Mouse (Mus musculus): ENCODE measurements around the gene Sp7. TPM values are rescaled to one million over a fixed set of nuclear protein-coding genes. Genes with fewer than 3 reads are reported as not detected.

The Sp7 gene
- polyA plus RNA-seq, 1 experiment = 4.1 TPM

DNA sequence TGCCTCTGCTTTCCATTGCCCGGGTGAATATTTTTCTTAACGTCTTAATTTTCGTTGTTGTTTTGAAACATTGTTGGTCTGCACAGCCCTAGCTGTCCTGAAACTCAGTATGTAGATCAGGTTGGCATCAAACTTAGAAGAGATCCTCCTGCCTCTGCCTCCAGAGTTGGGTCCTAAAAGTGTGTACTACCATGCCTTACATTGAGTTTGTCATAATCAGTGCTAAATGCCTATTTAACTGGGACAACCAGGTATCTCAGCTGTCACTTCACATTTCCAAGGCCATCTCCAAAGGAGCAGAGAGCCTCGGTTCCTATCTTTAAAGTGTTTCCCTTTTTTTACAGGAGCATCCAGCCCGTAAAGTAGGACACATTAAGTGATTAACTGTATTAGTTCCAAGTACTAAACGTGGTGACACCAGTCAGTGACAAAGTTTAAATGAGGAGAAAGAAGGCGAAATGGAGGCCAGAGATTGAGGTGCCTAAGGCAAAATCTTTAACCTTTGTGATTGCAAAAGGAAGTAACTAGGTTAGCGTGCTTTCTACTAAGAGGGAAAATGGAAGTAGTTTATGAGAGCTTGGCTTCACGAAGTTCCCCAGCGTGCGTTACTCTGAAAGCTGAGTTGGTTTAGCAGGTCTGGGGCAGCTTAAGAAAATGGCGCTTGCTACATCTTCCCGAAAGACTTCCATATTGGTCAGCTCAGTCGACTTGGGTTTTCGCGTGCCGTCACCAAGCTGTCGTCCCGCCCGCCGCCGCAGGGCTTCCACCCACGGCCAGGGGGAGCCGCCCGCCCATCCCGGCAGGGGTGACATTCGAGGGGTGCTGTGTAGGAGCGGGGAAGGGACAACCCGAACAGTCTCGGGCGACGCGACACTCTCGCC is 37.9 kb upstream of the Sp7 start:
- DNase-seq (ENCODE audit: low read depth) = no peak
- TF ChIP-seq CTCF (IDR thresholded peaks at IDR 0.05; ENCODE audit: borderline replicate concordance, extremely low read depth, insufficient read depth, insufficient read length) (peak; percentile 45; the same call in 1 of the 2 replicates), POLR2A (IDR thresholded peaks at IDR 0.05; ENCODE audit: borderline replicate concordance, extremely low read depth, insufficient read depth, insufficient read length, poor library complexity, severe bottlenecking) (no peak)

DNA sequence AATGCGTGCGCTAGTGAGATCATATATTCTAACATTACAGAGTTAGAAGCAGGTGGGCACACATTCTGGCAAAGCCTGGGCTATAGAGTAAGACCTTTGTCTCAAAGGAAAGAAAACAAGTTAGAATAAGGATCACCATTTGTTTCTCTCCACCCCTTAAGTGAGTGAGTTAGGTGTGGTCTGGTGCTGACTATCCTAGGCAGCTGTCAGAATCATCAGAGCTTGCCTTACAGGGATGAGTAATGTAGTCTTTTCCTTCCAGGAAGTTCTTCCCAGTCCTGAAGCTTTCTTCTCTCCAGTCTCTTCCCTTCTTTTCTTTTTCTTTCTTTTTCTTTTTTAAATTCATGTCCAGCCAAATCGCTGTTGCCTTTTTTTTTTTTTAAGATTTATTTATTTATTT is 35.2 kb upstream of the Sp7 start:
- TF ChIP-seq POLR2A (IDR thresholded peaks at IDR 0.05; ENCODE audit: borderline replicate concordance, extremely low read depth, insufficient read depth, insufficient read length, poor library complexity, severe bottlenecking) = no peak
- no peak for TF ChIP-seq CTCF (IDR thresholded peaks at IDR 0.05; ENCODE audit: borderline replicate concordance, extremely low read depth, insufficient read depth, insufficient read length)
- no peak for DNase-seq (ENCODE audit: low read depth)

DNA sequence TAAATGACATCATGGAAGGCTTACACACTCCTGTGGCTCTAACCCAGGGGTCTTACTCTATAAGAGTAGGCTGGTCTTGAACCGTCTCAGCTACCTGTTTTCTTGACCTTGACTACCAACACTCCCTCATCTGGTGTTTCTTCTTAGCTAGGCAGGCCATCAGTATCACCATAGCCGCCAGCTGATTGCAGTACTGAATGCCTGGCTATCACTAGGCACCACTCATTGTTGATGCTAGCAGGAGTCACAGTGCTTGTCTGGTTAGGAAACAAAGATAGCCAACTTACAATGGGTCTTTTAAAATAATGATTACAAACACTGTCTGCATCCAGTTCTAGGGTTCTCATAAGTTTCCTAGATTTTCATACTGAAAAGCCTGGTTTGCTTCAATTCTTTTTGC is 34.3 kb upstream of the Sp7 start:
- no peak for TF ChIP-seq POLR2A (IDR thresholded peaks at IDR 0.05; ENCODE audit: borderline replicate concordance, extremely low read depth, insufficient read depth, insufficient read length, poor library complexity, severe bottlenecking)
- TF ChIP-seq CTCF (IDR thresholded peaks at IDR 0.05; ENCODE audit: borderline replicate concordance, extremely low read depth, insufficient read depth, insufficient read length) = no peak
- no peak for DNase-seq (ENCODE audit: low read depth)

DNA sequence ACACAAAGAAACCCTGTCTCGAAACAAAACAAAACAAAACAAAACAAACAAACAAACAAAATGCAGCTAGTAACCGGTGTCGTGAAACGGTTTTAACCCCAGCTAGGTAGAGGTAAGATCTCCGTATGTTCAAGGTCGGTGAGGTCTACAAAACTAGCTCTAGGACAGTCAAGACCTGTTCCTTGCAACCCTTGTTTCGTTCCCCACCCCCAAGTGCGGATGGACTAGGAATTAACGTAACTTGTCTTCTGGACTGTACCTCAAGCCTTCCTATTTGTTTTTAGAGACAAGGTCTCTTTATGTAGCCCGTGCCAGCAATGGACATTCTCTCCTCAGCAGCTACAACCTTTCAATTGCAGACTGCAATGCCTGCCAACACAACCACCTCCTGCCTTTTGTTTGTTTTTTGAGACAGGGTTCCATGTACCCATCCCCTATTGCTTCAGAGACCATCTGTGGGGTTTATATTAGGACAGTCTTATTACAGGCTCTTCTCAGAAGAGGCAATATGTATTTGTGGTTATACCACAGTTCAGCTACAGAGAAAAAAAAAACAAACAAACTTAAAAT is 33.6 kb upstream of the Sp7 start:
- DNase-seq (ENCODE audit: low read depth) = no peak

DNA sequence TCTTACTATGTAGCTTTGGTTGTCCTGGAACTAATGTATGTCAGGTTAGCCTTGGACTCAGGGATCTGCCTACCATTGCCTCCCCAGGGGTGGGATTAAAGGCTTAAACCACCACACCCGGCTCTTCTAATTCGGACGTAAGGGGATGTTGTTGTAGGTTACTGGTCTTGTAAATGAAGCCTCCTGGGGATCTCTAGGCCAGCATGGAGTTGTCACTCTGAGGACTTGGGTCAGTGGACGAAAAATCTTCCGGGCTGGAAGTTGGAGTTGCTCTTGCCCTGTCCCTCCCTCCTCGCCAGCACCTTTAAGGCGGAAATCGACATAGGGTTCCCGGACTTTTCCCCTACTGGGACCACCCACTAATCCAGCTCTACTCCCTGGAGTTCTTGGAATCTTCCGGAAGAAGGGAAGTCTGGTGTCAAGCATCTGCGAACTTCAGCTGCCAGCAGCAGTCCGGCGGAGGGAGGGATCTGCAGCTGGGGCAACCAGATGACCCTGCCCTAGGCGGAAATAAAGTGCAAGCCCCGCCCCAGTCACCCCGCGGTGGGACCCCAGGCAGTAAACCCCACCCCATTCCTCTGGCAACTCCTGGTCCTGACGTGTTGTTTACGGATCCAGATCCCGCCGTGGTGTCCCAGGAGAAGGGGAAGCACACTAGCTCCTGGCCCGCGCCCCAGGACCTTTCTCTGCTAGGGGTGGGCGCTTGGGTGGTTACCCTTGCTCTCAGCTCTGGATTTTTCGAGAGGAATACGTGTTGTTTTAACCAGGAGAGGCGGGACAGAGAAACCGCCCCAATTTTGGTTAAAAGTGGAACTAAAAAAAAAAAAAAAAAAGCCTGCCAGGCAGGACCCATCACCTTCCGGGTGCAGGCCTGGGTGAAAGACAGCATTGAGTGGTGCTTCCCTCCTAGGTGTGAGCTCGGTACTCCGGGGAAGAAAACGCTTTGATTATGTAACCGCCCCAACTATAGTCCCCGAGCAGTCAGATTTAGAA is 32.5 kb upstream of the Sp7 start:
- no peak for TF ChIP-seq CTCF (IDR thresholded peaks at IDR 0.05; ENCODE audit: borderline replicate concordance, extremely low read depth, insufficient read depth, insufficient read length)
- TF ChIP-seq POLR2A (IDR thresholded peaks at IDR 0.05; ENCODE audit: borderline replicate concordance, extremely low read depth, insufficient read depth, insufficient read length, poor library complexity, severe bottlenecking) = no peak

More for the DNA sequence above, 33.6 kb upstream of the Sp7 start:
- TF ChIP-seq CTCF (IDR thresholded peaks at IDR 0.05; ENCODE audit: borderline replicate concordance, extremely low read depth, insufficient read depth, insufficient read length) (no peak), POLR2A (IDR thresholded peaks at IDR 0.05; ENCODE audit: borderline replicate concordance, extremely low read depth, insufficient read depth, insufficient read length, poor library complexity, severe bottlenecking) (no peak)

DNA sequence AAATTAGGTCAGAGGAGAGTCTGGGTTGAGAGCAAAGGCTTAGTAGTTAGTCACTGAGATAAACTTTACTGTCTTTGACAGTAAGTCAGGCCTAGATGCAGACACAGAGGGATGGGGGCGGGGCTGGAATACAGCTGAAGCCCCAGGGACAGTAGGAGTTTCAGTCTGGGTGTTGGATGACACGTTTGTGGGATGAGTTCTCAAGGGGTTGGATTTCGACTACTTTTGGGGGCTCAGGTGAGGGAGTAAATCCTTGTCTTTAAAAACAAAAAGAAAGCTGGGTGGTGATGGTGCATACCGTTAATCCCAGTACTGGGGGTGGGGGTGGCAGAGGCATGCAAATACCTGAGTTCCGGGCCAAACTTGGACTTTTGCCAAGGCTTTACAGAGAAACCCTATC is 31.6 kb upstream of the Sp7 start:
- no peak for DNase-seq (ENCODE audit: low read depth)
- TF ChIP-seq POLR2A (IDR thresholded peaks at IDR 0.05; ENCODE audit: borderline replicate concordance, extremely low read depth, insufficient read depth, insufficient read length, poor library complexity, severe bottlenecking) (no peak), CTCF (IDR thresholded peaks at IDR 0.05; ENCODE audit: borderline replicate concordance, extremely low read depth, insufficient read depth, insufficient read length) (no peak)

More for the DNA sequence above, 32.5 kb upstream of the Sp7 start:
- peak; percentile 73 for DNase-seq (ENCODE audit: low read depth)

DNA sequence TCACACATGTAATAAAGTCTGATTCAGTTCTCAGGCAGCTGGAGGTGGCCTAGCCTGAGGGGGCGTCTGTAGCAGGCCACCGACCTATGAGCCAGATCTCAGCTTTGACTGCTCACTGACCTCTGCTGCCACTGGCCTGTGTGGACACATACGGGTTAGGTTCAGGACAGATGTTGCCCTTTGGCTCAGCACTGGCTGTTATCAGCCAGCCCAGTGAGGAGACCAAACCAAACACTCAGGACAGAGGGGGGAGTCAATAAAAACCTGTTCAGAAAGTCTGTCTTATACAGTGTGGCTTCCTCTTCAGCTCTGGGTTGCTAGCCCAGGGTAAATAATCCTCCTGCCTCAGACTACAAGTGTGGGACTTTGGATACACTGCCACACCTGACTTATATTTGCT is 28.1 kb upstream of the Sp7 start:
- DNase-seq (ENCODE audit: low read depth) = no peak
- TF ChIP-seq POLR2A (IDR thresholded peaks at IDR 0.05; ENCODE audit: borderline replicate concordance, extremely low read depth, insufficient read depth, insufficient read length, poor library complexity, severe bottlenecking) (no peak), CTCF (IDR thresholded peaks at IDR 0.05; ENCODE audit: borderline replicate concordance, extremely low read depth, insufficient read depth, insufficient read length) (no peak)

DNA sequence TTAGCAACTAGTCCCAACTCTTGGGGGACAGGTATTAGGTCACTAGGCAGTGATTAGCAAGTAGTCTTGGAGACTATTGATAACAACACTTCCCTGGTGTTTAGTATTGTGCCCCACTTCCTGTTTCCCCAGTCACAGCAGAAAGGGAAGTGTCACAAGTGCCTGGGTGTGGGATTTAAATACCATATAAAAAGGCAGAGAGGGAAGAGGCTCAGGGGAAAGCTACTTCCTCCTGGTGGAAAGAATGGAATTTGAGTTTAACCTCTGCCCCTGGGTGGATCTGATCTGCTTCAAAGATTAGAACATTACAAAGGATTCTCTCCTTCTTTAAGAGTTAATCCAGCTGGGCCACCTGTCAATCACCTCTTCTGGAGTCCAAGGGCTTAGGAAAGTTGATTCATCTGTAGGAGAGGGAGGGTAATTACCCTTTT is 26.6 kb upstream of the Sp7 start:
- TF ChIP-seq POLR2A (IDR thresholded peaks at IDR 0.05; ENCODE audit: borderline replicate concordance, extremely low read depth, insufficient read depth, insufficient read length, poor library complexity, severe bottlenecking) (no peak), CTCF (IDR thresholded peaks at IDR 0.05; ENCODE audit: borderline replicate concordance, extremely low read depth, insufficient read depth, insufficient read length) (no peak)
- DNase-seq (ENCODE audit: low read depth) = peak; percentile 14

DNA sequence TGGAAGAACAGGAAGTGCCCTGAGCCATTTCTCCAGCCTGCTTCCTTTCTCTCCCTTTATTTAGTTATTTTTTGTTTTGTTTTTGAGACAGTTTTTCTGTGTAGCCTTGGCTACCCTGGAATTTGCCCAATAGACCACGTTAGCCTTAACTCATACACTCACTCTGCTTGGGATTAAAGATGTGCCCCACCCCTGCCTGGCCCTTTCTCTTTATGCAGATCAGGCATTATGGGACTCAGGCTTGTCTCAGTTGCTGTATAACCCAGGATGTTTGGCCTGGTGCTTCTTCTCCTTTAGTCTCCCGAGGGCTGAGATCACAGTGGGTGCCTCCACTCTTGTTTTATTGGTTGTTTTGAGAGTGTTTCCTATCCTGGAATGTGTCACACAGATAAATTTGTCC is 25.5 kb upstream of the Sp7 start:
- DNase-seq (ENCODE audit: low read depth) = no peak
- TF ChIP-seq CTCF (IDR thresholded peaks at IDR 0.05; ENCODE audit: borderline replicate concordance, extremely low read depth, insufficient read depth, insufficient read length) (no peak), POLR2A (IDR thresholded peaks at IDR 0.05; ENCODE audit: borderline replicate concordance, extremely low read depth, insufficient read depth, insufficient read length, poor library complexity, severe bottlenecking) (no peak)

DNA sequence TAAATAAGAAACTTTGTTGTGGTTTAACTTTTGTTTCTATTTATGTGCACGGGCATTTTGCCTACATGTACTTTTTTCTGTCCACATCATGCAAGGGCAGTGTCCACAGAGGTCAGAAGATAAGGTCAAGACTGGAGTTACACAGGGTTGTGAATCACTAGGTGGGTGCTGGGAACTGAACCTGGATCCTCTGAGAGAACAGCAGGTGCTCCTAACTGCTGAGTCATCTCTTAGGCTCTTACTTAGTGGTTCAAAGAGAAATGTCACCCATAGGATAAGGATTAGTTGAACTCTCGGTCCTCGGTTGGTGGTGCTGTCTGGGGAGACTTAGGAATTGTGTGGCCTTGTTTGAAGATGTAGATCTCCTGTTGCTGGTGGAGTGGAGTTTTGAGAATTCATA is 22.0 kb upstream of the Sp7 start:
- DNase-seq (ENCODE audit: low read depth) = no peak
- TF ChIP-seq CTCF (IDR thresholded peaks at IDR 0.05; ENCODE audit: borderline replicate concordance, extremely low read depth, insufficient read depth, insufficient read length) (no peak), POLR2A (IDR thresholded peaks at IDR 0.05; ENCODE audit: borderline replicate concordance, extremely low read depth, insufficient read depth, insufficient read length, poor library complexity, severe bottlenecking) (no peak)

DNA sequence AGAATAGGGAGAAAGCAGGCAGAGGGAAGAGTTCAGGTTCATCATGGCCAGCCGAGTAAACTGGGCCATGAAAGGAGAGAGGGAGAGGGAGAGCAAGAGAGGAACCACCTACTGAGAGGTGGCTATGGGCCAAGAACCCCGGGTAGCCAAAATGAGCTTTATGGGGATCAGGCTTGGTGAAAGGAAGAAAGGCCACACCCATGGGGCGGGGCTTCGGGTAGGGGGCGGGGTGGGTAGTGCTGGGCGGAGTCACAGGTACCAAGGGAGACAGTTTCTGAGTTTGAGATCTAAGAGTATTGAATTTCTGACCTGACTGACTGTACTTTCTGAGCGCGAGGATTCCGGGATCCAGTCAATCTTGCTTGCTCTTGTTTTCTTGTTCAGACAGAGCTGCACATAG is 19.7 kb upstream of the Sp7 start:
- no peak for DNase-seq (ENCODE audit: low read depth)
- no peak for TF ChIP-seq POLR2A (IDR thresholded peaks at IDR 0.05; ENCODE audit: borderline replicate concordance, extremely low read depth, insufficient read depth, insufficient read length, poor library complexity, severe bottlenecking)
- TF ChIP-seq CTCF (IDR thresholded peaks at IDR 0.05; ENCODE audit: borderline replicate concordance, extremely low read depth, insufficient read depth, insufficient read length) = no peak

Measured in brain, embryonic 14.5 days (tissue).